9 mouse cellular contexts compared by ENCODE assay signal in genomic region chr12:108613081-108613480, GRCm38 (mm10). TPM values are rescaled to one million over a fixed set of nuclear protein-coding genes. Genes with fewer than 3 reads are reported as not detected.
A peak's percentile ranks its signal among the peaks of the same experiment; 100 is the strongest.
DNase-seq lines count a peak whose midpoint lies in the region; ATAC-seq and TF ChIP-seq lines count a peak whose summit lies in the region.
"Had no signal": no experiment of that assay in that cellular context is flagged by ENCODE, and none has a peak within 500 bp of the region (broad histone marks: within the 10 kb centered on the region; RNA-seq: fewer than 3 reads in every experiment).

No protein-coding gene starts in this region.

- H3K4me2 ChIP-seq in embryonic facial prominence, embryonic 14.5 days (ENCODE audit: low read depth, low read length) = no peak overlapping the region
- H3K4me2 ChIP-seq in intestine, postnatal 0 days (replicated peaks; ENCODE audit: low read depth) = no peak overlapping the region
- H3K4me2 ChIP-seq in liver, embryonic 13.5 days = no peak overlapping the region
- H3K4me2 ChIP-seq: limb, embryonic 15.5 days had no signal

- WGBS in embryonic facial prominence, embryonic 14.5 days = 57% methylated on average over 3 of the region's 3 CpGs
- WGBS in intestine, postnatal 0 days = 25% methylated on average over 3 of the region's 3 CpGs
- WGBS in liver, embryonic 13.5 days (ENCODE audit: insufficient replicate concordance) = 24% methylated on average over 3 of the region's 3 CpGs

- no peak overlapping the region for H3K9ac ChIP-seq in embryonic facial prominence, embryonic 14.5 days (ENCODE audit: low read depth, low read length)
- H3K9ac ChIP-seq in intestine, postnatal 0 days (ENCODE audit: low read depth, low read length) = no peak overlapping the region
- H3K9ac ChIP-seq in liver, embryonic 13.5 days = no peak overlapping the region
- H3K9ac ChIP-seq: limb, embryonic 15.5 days had no signal

- no peaks in the 10 kb centered on the region for H3K36me3 ChIP-seq in embryonic facial prominence, embryonic 14.5 days (ENCODE audit: control insufficient read depth, insufficient read depth, low read length)
- no peaks in the 10 kb centered on the region for H3K36me3 ChIP-seq in intestine, postnatal 0 days (ENCODE audit: control insufficient read depth, insufficient read depth)
- H3K36me3 ChIP-seq in liver, embryonic 13.5 days = no peaks in the 10 kb centered on the region

- ATAC-seq in embryonic facial prominence, embryonic 14.5 days (ENCODE audit: low read depth) = no peak; the same call in 1 of the 2 replicates
- peak; percentile 65 for ATAC-seq in intestine, postnatal 0 days
- peak; percentile 54; the same call in 1 of the 2 replicates for ATAC-seq in liver, embryonic 13.5 days (ENCODE audit: low read depth)

- H3K4me3 ChIP-seq in embryonic facial prominence, embryonic 14.5 days (ENCODE audit: low read depth, low read length) = no peak overlapping the region
- no peak overlapping the region for H3K4me3 ChIP-seq in intestine, postnatal 0 days (ENCODE audit: low read depth, low read length)
- H3K4me3 ChIP-seq in liver, embryonic 13.5 days (replicated peaks) = no peak overlapping the region
- H3K4me3 ChIP-seq: limb, embryonic 15.5 days had no signal

- DNase-seq in layer of hippocampus, adult 11-12 months (ENCODE audit: low spot score) = peak; percentile 74
- DNase-seq in layer of hippocampus, adult 9-10 months (ENCODE audit: low spot score) = no peak
- peak; percentile 24 to 33 for DNase-seq in adrenal gland, postnatal 4 days (ENCODE audit: low spot score in 2 of 2)
- DNase-seq in embryonic facial prominence, embryonic 14.5 days (ENCODE audit: low spot score) = peak; percentile 34
- DNase-seq in liver, embryonic 13.5 days = peak; percentile 29
- DNase-seq in retina, embryonic 14.5 days (ENCODE audit: low spot score) = peak; percentile 32
- peak; percentile 42 to 51 for DNase-seq in urinary bladder, adult 18-20 months (ENCODE audit: low spot score in 2 of 2)

- TF ChIP-seq CTCF in intestine, postnatal 0 days (IDR thresholded peaks at IDR 0.05; ENCODE audit: low read depth) = peak; percentile 90

- H3K4me1 ChIP-seq in embryonic facial prominence, embryonic 14.5 days (ENCODE audit: control insufficient read depth, insufficient read depth, low read length) = no peaks in the 10 kb centered on the region
- H3K4me1 ChIP-seq in intestine, postnatal 0 days (replicated peaks; ENCODE audit: control insufficient read depth, insufficient read depth, low read length) = no peaks in the 10 kb centered on the region
- H3K4me1 ChIP-seq in liver, embryonic 13.5 days (replicated peaks) = peaks cover 12% of the 10 kb centered on the region

- H3K9me3 ChIP-seq in embryonic facial prominence, embryonic 14.5 days (ENCODE audit: control insufficient read depth, low read length) = no peaks in the 10 kb centered on the region
- H3K9me3 ChIP-seq in intestine, postnatal 0 days (ENCODE audit: control insufficient read depth) = no peaks in the 10 kb centered on the region
- no peaks in the 10 kb centered on the region for H3K9me3 ChIP-seq in liver, embryonic 13.5 days (replicated peaks)
- H3K9me3 ChIP-seq: limb, embryonic 15.5 days had no signal

- H3K27ac ChIP-seq in embryonic facial prominence, embryonic 14.5 days (replicated peaks; ENCODE audit: low read depth, low read length) = no peak overlapping the region
- H3K27ac ChIP-seq in intestine, postnatal 0 days (ENCODE audit: low read depth, low read length) = no peak overlapping the region
- no peak overlapping the region for H3K27ac ChIP-seq in liver, embryonic 13.5 days
- H3K27ac ChIP-seq: limb, embryonic 15.5 days had no signal

- no peaks in the 10 kb centered on the region for H3K27me3 ChIP-seq in embryonic facial prominence, embryonic 14.5 days (replicated peaks; ENCODE audit: control insufficient read depth, insufficient read depth, low read length)
- no peaks in the 10 kb centered on the region for H3K27me3 ChIP-seq in intestine, postnatal 0 days (replicated peaks; ENCODE audit: control insufficient read depth, insufficient read depth, low read length)
- no peaks in the 10 kb centered on the region for H3K27me3 ChIP-seq in liver, embryonic 13.5 days
- H3K27me3 ChIP-seq: limb, embryonic 15.5 days had no signal

RNA-seq across cellular contexts. Expression of gene Evl, which starts 58.6 kb away (rescaled TPM):
- 100 to 1,000 TPM; 123 to 135 TPM for total RNA-seq in adrenal gland, postnatal 4 days (2021)
- polyA plus RNA-seq in embryonic facial prominence, embryonic 14.5 days (2014; fragmentation: Nextera tagmentation; extraction: Ambion mirVana) = 62.7 and 66.4 TPM in 2 replicates
- polyA plus RNA-seq in intestine, postnatal 0 days (2015; fragmentation: Nextera tagmentation; extraction: Ambion mirVana) = 18.0 and 20.5 TPM in 2 replicates
- polyA plus RNA-seq in liver, embryonic 13.5 days (2015; fragmentation: Nextera tagmentation; extraction: Ambion mirVana) = 8.7 and 10.4 TPM in 2 replicates
